Mouse (Mus musculus) forelimb bud, embryonic 11.5 days (tissue): ENCODE data around the gene Plekhd1.

Experiments used
- DNase-seq: peaks from one replicate; pipeline ENCODE4 v3.0.0-alpha.2; 2012; ENCODE audit warnings: low read depth, low spot score

The Plekhd1 gene

GRCm38 (mm10) chr12:80699144-80699531, 6.7 kb downstream of the Plekhd1 start:
- no peak for DNase-seq

GRCm38 (mm10) chr12:80701332-80701731, 8.9 kb downstream of the Plekhd1 start:
- DNase-seq: no peak

- no peak for DNase-seq
Measured at GRCm38 (mm10) chr12:80706208-80706914, 14.0 kb downstream of the Plekhd1 start.

- no peak for DNase-seq
Measured at GRCm38 (mm10) chr12:80706915-80707604, 14.7 kb downstream of the Plekhd1 start.

- no peak for DNase-seq
Measured at GRCm38 (mm10) chr12:80715915-80716314, 23.5 kb downstream of the Plekhd1 start.

- DNase-seq: no peak
Measured at GRCm38 (mm10) chr12:80719141-80719540, 26.8 kb downstream of the Plekhd1 start.

GRCm38 (mm10) chr12:80720507-80720906, 28.1 kb downstream of the Plekhd1 start:
- DNase-seq: no peak

GRCm38 (mm10) chr12:80721458-80721857, 29.1 kb downstream of the Plekhd1 start:
- no peak for DNase-seq

GRCm38 (mm10) chr12:80724853-80725559, 32.6 kb downstream of the Plekhd1 start:
- DNase-seq: peak; percentile 67

- no peak for DNase-seq
Measured at GRCm38 (mm10) chr12:80728207-80728606, 35.8 kb downstream of the Plekhd1 start.

- no peak for DNase-seq
Measured at GRCm38 (mm10) chr12:80728814-80729213, 36.4 kb downstream of the Plekhd1 start.

- no peak for DNase-seq
Measured at GRCm38 (mm10) chr12:80729758-80730530, 37.6 kb downstream of the Plekhd1 start.

- peak; percentile 76 for DNase-seq
Measured at GRCm38 (mm10) chr12:80730567-80730966, 38.2 kb downstream of the Plekhd1 start.

- no peak for DNase-seq
Measured at GRCm38 (mm10) chr12:80734526-80735470, 42.4 kb downstream of the Plekhd1 start.

- DNase-seq: peak; percentile 70
Measured at GRCm38 (mm10) chr12:80736464-80737282, 44.3 kb downstream of the Plekhd1 start.

- no peak for DNase-seq
Measured at GRCm38 (mm10) chr12:80737283-80737600, 44.9 kb downstream of the Plekhd1 start.

- peak; percentile 32 for DNase-seq
Measured at GRCm38 (mm10) chr12:80739482-80739881, 47.1 kb downstream of the Plekhd1 start.

- no peak for DNase-seq
Measured at GRCm38 (mm10) chr12:80744614-80745013, 52.2 kb downstream of the Plekhd1 start.

GRCm38 (mm10) chr12:80746031-80746813, 53.8 kb downstream of the Plekhd1 start:
- DNase-seq: no peak
